9 mouse cellular contexts compared by ENCODE assay signal in the genomic region with DNA sequence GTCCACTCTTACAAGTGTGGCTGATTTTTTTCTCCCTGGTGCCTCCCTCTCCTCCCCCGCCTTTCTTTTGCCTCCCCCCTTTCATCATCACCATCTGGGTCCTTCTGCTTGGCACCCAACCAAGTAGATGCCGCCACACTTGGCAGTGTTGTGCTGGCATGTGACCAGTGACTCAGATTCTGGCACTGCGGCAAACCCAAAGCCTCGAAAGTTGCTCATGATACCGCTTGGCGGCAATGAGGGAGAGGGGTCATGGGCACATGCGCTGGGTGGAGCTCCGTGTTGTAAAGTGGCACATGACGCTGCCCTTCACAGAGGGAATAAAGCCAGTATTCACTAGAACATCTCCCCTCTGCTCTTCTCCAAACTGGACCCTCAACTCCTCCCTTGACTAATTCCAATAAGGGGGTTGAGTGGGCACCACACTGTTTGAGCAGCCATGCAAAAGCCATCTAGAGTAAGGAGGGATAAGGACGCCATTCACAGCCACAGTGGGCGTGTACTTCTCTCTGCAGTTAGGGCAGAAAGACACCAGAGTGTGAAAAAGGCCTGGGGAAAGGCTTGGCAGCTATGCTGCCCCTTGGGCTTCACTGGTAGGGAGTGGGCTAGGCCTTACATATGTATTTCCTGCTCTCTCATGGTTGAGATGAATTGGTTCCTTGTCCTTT. TPM values are rescaled to one million over a fixed set of nuclear protein-coding genes. Genes with fewer than 3 reads are reported as not detected.
DNase-seq lines count a peak whose midpoint lies in the region; ATAC-seq and TF ChIP-seq lines count a peak whose summit lies in the region.
"Had no signal": no experiment of that assay in that cellular context is flagged by ENCODE, and none has a peak within 500 bp of the region (broad histone marks: within the 10 kb centered on the region; RNA-seq: fewer than 3 reads in every experiment).

No protein-coding gene starts in this region.

- H3K27ac ChIP-seq in forebrain, embryonic 13.5 days = peak overlapping the region; percentile 98
- no peak overlapping the region for H3K27ac ChIP-seq in forebrain, embryonic 11.5 days (ENCODE audit: low read depth, low read length)
- peak overlapping the region; percentile 95 for H3K27ac ChIP-seq in cerebellum, adult 2 months (ENCODE audit: insufficient read depth, low read length)

- no peaks in the 10 kb centered on the region for H3K27me3 ChIP-seq in forebrain, embryonic 13.5 days
- no peaks in the 10 kb centered on the region for H3K27me3 ChIP-seq in forebrain, embryonic 11.5 days (ENCODE audit: control insufficient read depth, insufficient read depth, low read length)
- H3K27me3 ChIP-seq in cerebellum, adult 2 months (ENCODE audit: control insufficient read depth, insufficient read depth, low read length) = no peaks in the 10 kb centered on the region

- peaks cover 17% of the 10 kb centered on the region for H3K36me3 ChIP-seq in forebrain, embryonic 13.5 days (ENCODE audit: poor library complexity, severe bottlenecking)
- no peaks in the 10 kb centered on the region for H3K36me3 ChIP-seq in forebrain, embryonic 11.5 days (ENCODE audit: control insufficient read depth, insufficient read depth, low read length)

- intact Hi-C loops in heart, postnatal 10 days (cut with DNase I) = no loop called here
- intact Hi-C loops in left cerebral cortex, postnatal 25 days (cut with DNase I) = loop anchor here (2.0 kb wide), 1 partner anchor 38 kb away; the partner anchor contains the start of gene Zfhx2

- TF ChIP-seq POLR2A in cerebellum, adult 2 months (IDR thresholded peaks at IDR 0.05; ENCODE audit: borderline replicate concordance, insufficient read depth, low read length) = peak; percentile 51; the same call in 1 of the 2 replicates

- peak overlapping the region; percentile 58 for H3K9ac ChIP-seq in forebrain, embryonic 13.5 days
- H3K9ac ChIP-seq in forebrain, embryonic 11.5 days (ENCODE audit: low read length) = no peak overlapping the region

- peak; percentile 43 for ATAC-seq in forebrain, embryonic 13.5 days
- ATAC-seq in forebrain, embryonic 11.5 days (replicated peaks; ENCODE audit: low FRiP score) = no peak

- peak; percentile 47; the same call in 1 of the 2 replicates for TF ChIP-seq CTCF in cerebellum, adult 2 months (IDR thresholded peaks at IDR 0.05; ENCODE audit: borderline replicate concordance, insufficient read depth, low read depth, low read length)

- WGBS in forebrain, embryonic 13.5 days = 45% methylated on average over 11 of the region's 11 CpGs
- 80% methylated on average over 11 of the region's 11 CpGs for WGBS in forebrain, embryonic 11.5 days
- 11% methylated on average over 11 of the region's 11 CpGs for WGBS in cerebellum, adult 2 months

- peak overlapping the region; percentile 61 for H3K4me2 ChIP-seq in forebrain, embryonic 13.5 days
- no peak overlapping the region for H3K4me2 ChIP-seq in forebrain, embryonic 11.5 days (ENCODE audit: low read depth, low read length, severe bottlenecking)

- DNase-seq in forebrain, embryonic 11.5 days (ENCODE audit: low spot score) = no peak
- DNase-seq in 3T3-L1 (ENCODE audit: low read depth, low spot score) = peak; percentile 2
- peak; percentile 96 to 97 for DNase-seq in cerebellum, adult 2 months
- peak; percentile 69 to 70 for DNase-seq in heart, postnatal 10 days
- peak; percentile 89 to 93 for DNase-seq in left cerebral cortex, postnatal 25 days (ENCODE audit: low spot score in 2 of 2)
- DNase-seq in right cerebral cortex, postnatal 10 days (ENCODE audit: low spot score in 2 of 2) = peak; percentile 93 to 94
- DNase-seq in spleen, adult 12 weeks (ENCODE audit: low spot score) = no peak

- no peaks in the 10 kb centered on the region for H3K9me3 ChIP-seq in forebrain, embryonic 13.5 days (replicated peaks)
- H3K9me3 ChIP-seq in forebrain, embryonic 11.5 days (ENCODE audit: control insufficient read depth, low read length) = no peaks in the 10 kb centered on the region

- H3K4me1 ChIP-seq in forebrain, embryonic 13.5 days = peaks cover 75% of the 10 kb centered on the region
- H3K4me1 ChIP-seq in forebrain, embryonic 11.5 days (replicated peaks; ENCODE audit: control insufficient read depth, insufficient read depth, low read length) = peaks cover 4% of the 10 kb centered on the region; the same call in 1 of the 2 replicates
- peaks cover 12% of the 10 kb centered on the region for H3K4me1 ChIP-seq in cerebellum, adult 2 months (ENCODE audit: control insufficient read depth, insufficient read depth, low read length)

- H3K4me3 ChIP-seq in forebrain, embryonic 13.5 days = peak overlapping the region; percentile 35
- H3K4me3 ChIP-seq in forebrain, embryonic 11.5 days (ENCODE audit: low read depth, low read length) = no peak overlapping the region
- H3K4me3 ChIP-seq in cerebellum, adult 2 months (replicated peaks; ENCODE audit: insufficient read depth, low read depth, low read length) = peak overlapping the region; percentile 60
- H3K4me3 ChIP-seq: erythroblast, embryonic 14.5 days had no signal

RNA-seq across cellular contexts. Expression of gene Zfhx2, which starts 36.8 kb away (rescaled TPM):
- 26.7 and 28.0 TPM in 2 replicates for polyA plus RNA-seq in forebrain, embryonic 13.5 days (2015; fragmentation: Nextera tagmentation; extraction: Ambion mirVana)
- 15.9 TPM in 2 replicates for polyA plus RNA-seq in forebrain, embryonic 11.5 days (2014; fragmentation: Nextera tagmentation; extraction: Ambion mirVana)
- polyA plus RNA-seq in cerebellum, adult 2 months (2012; rRNA removed) = 10.7 and 11.0 TPM in 2 replicates
- total RNA-seq in heart, postnatal 10 days (2021) = 1 to 10 TPM; 2.2 to 3.4 TPM
- 10 to 100 TPM; 37.5 to 47.1 TPM for total RNA-seq in left cerebral cortex, postnatal 25 days (2021)

RNA-seq across cellular contexts. Expression of gene Thtpa, which starts 39.3 kb away (rescaled TPM):
- polyA plus RNA-seq in forebrain, embryonic 13.5 days (2015; fragmentation: Nextera tagmentation; extraction: Ambion mirVana) = 39.0 and 42.0 TPM in 2 replicates
- 28.6 and 31.1 TPM in 2 replicates for polyA plus RNA-seq in forebrain, embryonic 11.5 days (2014; fragmentation: Nextera tagmentation; extraction: Ambion mirVana)
- 12.8 and 13.8 TPM in 2 replicates for polyA plus RNA-seq in cerebellum, adult 2 months (2012; rRNA removed)
- total RNA-seq in heart, postnatal 10 days (2021) = 10 to 100 TPM; 11.3 to 13.8 TPM
- total RNA-seq in left cerebral cortex, postnatal 25 days (2021) = 10 to 100 TPM; 23.8 to 25.0 TPM

RNA-seq across cellular contexts. Expression of gene Ngdn, which starts 40.0 kb away (rescaled TPM):
- polyA plus RNA-seq in forebrain, embryonic 13.5 days (2015; fragmentation: Nextera tagmentation; extraction: Ambion mirVana) = 81.2 and 86.4 TPM in 2 replicates
- 94.1 and 95.8 TPM in 2 replicates for polyA plus RNA-seq in forebrain, embryonic 11.5 days (2014; fragmentation: Nextera tagmentation; extraction: Ambion mirVana)
- 49.4 and 50.4 TPM in 2 replicates for polyA plus RNA-seq in cerebellum, adult 2 months (2012; rRNA removed)
- 10 to 100 TPM; 30.6 to 33.9 TPM for total RNA-seq in heart, postnatal 10 days (2021)
- 10 to 100 TPM; 23.0 to 26.4 TPM for total RNA-seq in left cerebral cortex, postnatal 25 days (2021)

RNA-seq across cellular contexts. Expression of gene Ap1g2, which starts 51.1 kb away (rescaled TPM):
- 9.7 and 9.8 TPM in 2 replicates for polyA plus RNA-seq in forebrain, embryonic 13.5 days (2015; fragmentation: Nextera tagmentation; extraction: Ambion mirVana)
- 13.9 and 14.8 TPM in 2 replicates for polyA plus RNA-seq in forebrain, embryonic 11.5 days (2014; fragmentation: Nextera tagmentation; extraction: Ambion mirVana)
- 18.6 and 19.1 TPM in 2 replicates for polyA plus RNA-seq in cerebellum, adult 2 months (2012; rRNA removed)
- 1 to 10 TPM; 5.5 to 5.7 TPM for total RNA-seq in heart, postnatal 10 days (2021)
- 10 to 100 TPM; 10.3 to 11.3 TPM for total RNA-seq in left cerebral cortex, postnatal 25 days (2021)

Comparison
In these comparisons a context has a peak if more than half of its experiments do, and no peak if none do; other contexts are left out.
1. DNase-seq: peak in 3T3-L1 (single experiment), cerebellum, adult 2 months (2 of 2), heart, postnatal 10 days (2 of 2), left cerebral cortex, postnatal 25 days (2 of 2) and right cerebral cortex, postnatal 10 days (2 of 2); none in forebrain, embryonic 11.5 days (single experiment) and spleen, adult 12 weeks (single experiment).